Mouse (Mus musculus) lung, embryonic 14.5 days (tissue): Measurements from ENCODE around the gene Klra17. TPM values are rescaled to one million over a fixed set of nuclear protein-coding genes. Genes with fewer than 3 reads are reported as not detected.
"Not testable (repeated sequence)": the region's sequence is repeated elsewhere in the genome, so short reads cannot be mapped to it uniquely, and the experiment has no call there.

ENCODE experiments used
- ATAC-seq: fragments of 200-750 bp; cut with Nextera tagmentation; 2 replicates; pipeline ENCODE4 v1.8.0; 2017; ENCODE audit warnings: mild to moderate bottlenecking, moderate TSS enrichment, moderate library complexity; ENCODE audit not compliant: insufficient read depth
- DNase-seq: peaks from one replicate; pipeline ENCODE4 v3.0.0-alpha.2; 2015
- H3K27ac ChIP-seq: fragments of 300-500 bp; sonication (generic); 2 replicates; pipeline ENCODE4 v1.5.1; 2014; ENCODE audit warnings: low read depth, mild to moderate bottlenecking, moderate library complexity
- H3K27me3 ChIP-seq: fragments of 300-500 bp; sonication (generic); 2 replicates; pipeline ENCODE4 v1.6.1; 2014; ENCODE audit warnings: low read length, control low read depth; ENCODE audit not compliant: insufficient read depth
- H3K36me3 ChIP-seq: fragments of 300-500 bp; sonication (generic); 2 replicates; pipeline ENCODE4 v1.6.1; 2014; ENCODE audit warnings: control low read depth; ENCODE audit not compliant: insufficient read depth
- H3K4me1 ChIP-seq: fragments of 300-500 bp; sonication (generic); 2 replicates; pipeline ENCODE4 v1.6.1; 2014; ENCODE audit warnings: antibody characterized with exemption, control low read depth; ENCODE audit not compliant: insufficient read depth
- H3K4me2 ChIP-seq: fragments of 300-500 bp; sonication (generic); 2 replicates; pipeline ENCODE4 v1.6.1; 2014; ENCODE audit warnings: mild to moderate bottlenecking
- H3K4me3 ChIP-seq: fragments of 300-500 bp; sonication (generic); 2 replicates; pipeline ENCODE4 v1.5.1; 2014; ENCODE audit warnings: low read depth, low read length
- H3K9ac ChIP-seq: fragments of 300-500 bp; sonication (generic); 2 replicates; pipeline ENCODE4 v1.6.1; 2014
- H3K9me3 ChIP-seq: fragments of 300-500 bp; sonication (generic); 2 replicates; pipeline ENCODE4 v1.6.1; 2016; ENCODE audit warnings: low read depth, low read length, control low read depth
- CTCF ChIP-seq: IDR thresholded peaks from 2 replicates; pipeline ENCODE4 v1.5.1; 2016; ENCODE audit warnings: antibody characterized with exemption, low read depth
- WGBS: fragments of 180-500 bp; shearing (Covaris S2); extraction: QIAGEN DNeasy Blood & Tissue Kit; methylation state at CpG from one replicate; pipeline ENCODE4 v1.1.7; 2014; 5-methylcytosine and 5-hydroxymethylcytosine counted together
- polyA plus RNA-seq: library from polyadenylated mRNA; unstranded; fragments of >200 nt; fragmentation: Nextera tagmentation; extraction: Ambion mirVana; gene quantifications from 2 replicates; pipeline ENCODE4 v1.2.1, GENCODE M21; 2014

Gene Klra17
- not detected in 2 replicates for polyA plus RNA-seq

GRCm38 (mm10) chr6:129876549-129876948 is at the start of gene Klra17:
Gene Klra17, minus strand, starts transcription at chr6:129876672.
- H3K4me2 ChIP-seq = no peak within 1 kb of the TSS
- H3K9me3 ChIP-seq = no peaks in the 10 kb centered on the region
- H3K4me1 ChIP-seq = no peaks in the 10 kb centered on the region
- no peaks in the 10 kb centered on the region for H3K36me3 ChIP-seq
- H3K27me3 ChIP-seq = no peaks in the 10 kb centered on the region
- H3K4me3 ChIP-seq = no peak within 1 kb of the TSS
- H3K9ac ChIP-seq = no peak within 1 kb of the TSS
- 55% methylated on average over 1 of the region's 1 CpGs for WGBS
- TF ChIP-seq CTCF = no peak
- H3K27ac ChIP-seq = no peak within 1 kb of the TSS
- ATAC-seq (no peak), DNase-seq (no peak)

DNA sequence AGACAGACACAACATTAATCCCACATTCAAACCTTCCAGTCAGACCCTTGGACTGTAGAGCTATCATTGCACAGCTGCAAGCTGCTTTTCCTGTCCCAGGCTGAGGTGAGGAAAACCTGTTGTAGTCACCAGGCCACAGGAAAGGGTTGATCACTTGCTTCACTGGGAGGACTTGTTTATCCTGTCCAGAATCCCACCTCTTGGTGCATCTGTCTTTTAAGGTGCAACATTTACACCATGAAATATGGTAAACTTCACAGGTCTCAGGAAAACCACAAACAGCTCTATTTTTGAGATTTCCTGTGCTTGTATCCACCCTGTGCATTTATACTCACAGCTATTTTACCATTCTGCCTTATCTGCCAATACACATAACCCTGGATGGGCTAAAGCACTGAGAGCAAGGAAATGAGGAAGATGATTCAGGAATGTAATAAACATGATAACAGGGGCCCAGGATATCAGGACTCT is 41.0 kb upstream of the Klra17 start, which contains the start of gene Klra5:
Gene Klra5 (minus strand): TSS at position 175 of the 471 bp plus-strand sequence.
- not testable (repeated sequence) for H3K27me3 ChIP-seq, DNase-seq, H3K9ac ChIP-seq, ATAC-seq, H3K4me2 ChIP-seq, H3K4me1 ChIP-seq, H3K36me3 ChIP-seq, H3K9me3 ChIP-seq, H3K27ac ChIP-seq, H3K4me3 ChIP-seq

- TF ChIP-seq CTCF = no peak
- no peaks in the 10 kb centered on the region for H3K9me3 ChIP-seq
- 72% methylated on average over 1 of the region's 1 CpGs for WGBS
- DNase-seq (no peak), ATAC-seq (no peak)
- H3K36me3 ChIP-seq = no peaks in the 10 kb centered on the region
- no peak overlapping the region for H3K4me3 ChIP-seq
- H3K9ac ChIP-seq = no peak overlapping the region
- no peaks in the 10 kb centered on the region for H3K27me3 ChIP-seq
- no peak overlapping the region for H3K4me2 ChIP-seq
- no peak overlapping the region for H3K27ac ChIP-seq
- no peaks in the 10 kb centered on the region for H3K4me1 ChIP-seq
Observed at GRCm38 (mm10) chr6:129916996-129917395, 40.5 kb upstream of the Klra17 start.

DNA sequence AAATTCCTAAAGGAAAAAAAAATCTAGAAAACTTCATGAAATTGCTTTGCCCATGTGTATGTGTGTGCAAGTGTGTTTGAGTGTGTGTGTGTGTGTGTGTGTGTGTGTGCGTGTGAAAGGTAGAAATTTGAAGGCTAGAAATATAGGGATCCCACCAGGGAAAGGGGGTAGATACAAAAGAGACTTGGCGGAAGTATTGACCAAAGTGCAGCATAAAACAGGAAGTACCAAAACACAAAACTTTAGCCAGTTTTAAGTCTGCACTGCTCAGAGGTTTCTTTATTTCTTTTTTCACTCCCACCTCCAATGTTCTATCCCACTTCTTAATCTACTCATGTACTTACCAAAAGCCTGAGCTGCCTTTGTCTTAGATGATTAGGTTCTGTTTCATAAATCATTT is 6.1 kb upstream of the Klra17 start:
- TF ChIP-seq CTCF = no peak
- 85% methylated on average over 2 of the region's 2 CpGs for WGBS

GRCm38 (mm10) chr6:129862349-129862748 is 14.1 kb downstream of the Klra17 start, which contains the start of gene Gm17631:
Gene Gm17631, plus strand, starts transcription at chr6:129862649.
- not testable (repeated sequence) for ATAC-seq, H3K36me3 ChIP-seq, H3K27me3 ChIP-seq, H3K4me3 ChIP-seq, H3K27ac ChIP-seq, H3K4me2 ChIP-seq, H3K9ac ChIP-seq, H3K4me1 ChIP-seq, H3K9me3 ChIP-seq, DNase-seq
- WGBS = no CpG with 5 or more reads among the region's 3 CpGs

More for the DNA sequence above, 6.1 kb upstream of the Klra17 start:
- H3K36me3 ChIP-seq = no peaks in the 10 kb centered on the region
- no peak for DNase-seq
- ATAC-seq = no peak
- H3K4me1 ChIP-seq = no peaks in the 10 kb centered on the region
- no peak overlapping the region for H3K9ac ChIP-seq
- H3K4me3 ChIP-seq = no peak overlapping the region
- no peaks in the 10 kb centered on the region for H3K9me3 ChIP-seq
- no peaks in the 10 kb centered on the region for H3K27me3 ChIP-seq
- H3K27ac ChIP-seq = no peak overlapping the region
- H3K4me2 ChIP-seq = no peak overlapping the region

DNA sequence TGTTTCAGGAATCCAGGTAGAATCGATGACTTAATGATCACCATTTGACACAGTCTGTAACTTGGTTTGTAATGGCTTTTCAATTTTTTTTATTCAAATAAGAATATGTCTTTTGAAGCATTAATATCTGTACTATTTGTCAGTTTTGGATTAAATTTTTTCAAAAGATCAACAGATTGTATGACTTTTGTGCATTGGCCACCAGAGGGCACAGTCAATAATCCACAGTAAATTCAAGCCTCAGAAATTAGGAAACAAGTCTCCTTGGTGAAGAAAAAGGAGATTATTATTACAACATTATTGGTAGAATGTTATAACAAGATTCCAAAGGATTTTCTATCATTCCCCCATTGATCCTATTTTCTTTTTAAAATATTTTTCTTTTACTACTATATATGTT is 50.9 kb downstream of the Klra17 start:
- H3K4me1 ChIP-seq = no peaks in the 10 kb centered on the region
- H3K4me2 ChIP-seq = no peak overlapping the region
- H3K27me3 ChIP-seq = no peaks in the 10 kb centered on the region
- no peak for DNase-seq
- H3K9ac ChIP-seq = no peak overlapping the region
- no peaks in the 10 kb centered on the region for H3K9me3 ChIP-seq
- no peak overlapping the region for H3K27ac ChIP-seq
- H3K36me3 ChIP-seq = no peaks in the 10 kb centered on the region
- WGBS = 79% methylated on average over 1 of the region's 1 CpGs
- no peak for TF ChIP-seq CTCF
- no peak overlapping the region for H3K4me3 ChIP-seq
- no peak for ATAC-seq

- H3K36me3 ChIP-seq = no peaks in the 10 kb centered on the region
- H3K27ac ChIP-seq = no peak overlapping the region
- no peak overlapping the region for H3K4me3 ChIP-seq
- ATAC-seq = no peak
- WGBS = 80% methylated on average over 1 of the region's 1 CpGs
- no peak overlapping the region for H3K9ac ChIP-seq
- H3K4me2 ChIP-seq = no peak overlapping the region
- TF ChIP-seq CTCF = no peak
- DNase-seq = no peak
- no peaks in the 10 kb centered on the region for H3K4me1 ChIP-seq
- no peaks in the 10 kb centered on the region for H3K27me3 ChIP-seq
- no peaks in the 10 kb centered on the region for H3K9me3 ChIP-seq
Observed at GRCm38 (mm10) chr6:129824004-129824403, 52.5 kb downstream of the Klra17 start.

DNA sequence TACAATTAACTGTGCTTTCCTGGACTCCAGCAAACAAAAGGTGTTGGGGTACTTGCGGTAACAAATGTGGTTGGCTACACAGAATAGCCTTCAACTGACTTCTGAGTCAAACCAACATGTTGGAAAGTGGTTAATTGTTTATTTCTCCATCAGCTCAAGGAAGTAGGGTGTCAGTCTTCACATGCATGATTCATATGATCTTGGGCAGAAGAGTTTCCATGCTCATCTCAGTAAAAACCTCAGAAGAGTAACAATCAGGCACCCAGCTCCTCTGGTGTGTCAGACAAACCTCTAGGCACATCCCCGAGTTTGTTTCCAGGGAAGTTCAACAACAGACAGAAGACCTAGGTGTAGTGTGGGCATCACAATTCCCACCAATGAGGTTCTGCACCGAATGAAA is 58.7 kb downstream of the Klra17 start:
- Histone ChIP-seq H3K4me1 (no peaks in the 10 kb centered on the region), H3K27me3 (no peaks in the 10 kb centered on the region), H3K36me3 (no peaks in the 10 kb centered on the region), H3K9me3 (no peaks in the 10 kb centered on the region), H3K4me2 (no peak overlapping the region), H3K4me3 (no peak overlapping the region), H3K27ac (no peak overlapping the region), H3K9ac (no peak overlapping the region)
- ATAC-seq (no peak), DNase-seq (no peak)
- no peak for TF ChIP-seq CTCF
- WGBS = 58% methylated on average over 3 of the region's 3 CpGs

GRCm38 (mm10) chr6:129784170-129784569 is 92.3 kb downstream of the Klra17 start, which contains the start of gene Gm156:
Gene Gm156, minus strand, starts transcription at chr6:129784270.
- H3K27me3 ChIP-seq, DNase-seq, H3K27ac ChIP-seq, H3K9me3 ChIP-seq, H3K4me3 ChIP-seq, ATAC-seq, H3K4me1 ChIP-seq, H3K9ac ChIP-seq, H3K4me2 ChIP-seq, H3K36me3 ChIP-seq: not testable (repeated sequence)
- 89% methylated on average over 3 of the region's 3 CpGs for WGBS
